Comparison of ENCODE assay signal across 12 mouse cellular contexts in the genomic region with DNA sequence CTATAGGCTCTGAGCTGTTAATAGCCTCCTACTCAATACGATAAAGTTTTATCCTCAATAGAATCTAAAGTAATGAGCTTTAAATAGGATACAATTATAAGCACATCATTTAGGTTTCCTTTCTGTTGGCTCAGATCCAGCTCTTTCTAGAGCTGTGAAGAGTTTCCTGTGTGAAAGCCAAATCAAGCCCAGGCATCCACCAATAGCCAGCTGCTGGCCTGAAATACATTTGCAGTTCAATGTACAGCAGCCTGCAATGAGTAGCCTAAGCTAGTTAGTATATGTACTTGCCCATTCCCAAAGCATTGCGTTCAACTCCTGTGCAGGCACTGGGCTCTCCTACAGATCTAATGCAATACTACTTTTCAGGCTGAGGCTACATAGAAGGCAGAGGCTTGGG.
DNase-seq lines count a peak whose midpoint lies in the region; ATAC-seq and TF ChIP-seq lines count a peak whose summit lies in the region.
"Had no signal": no experiment of that assay in that cellular context is flagged by ENCODE, and none has a peak within 500 bp of the region (broad histone marks: within the 10 kb centered on the region; RNA-seq: fewer than 3 reads in every experiment).

No protein-coding gene starts in this region.

- H3K36me3 ChIP-seq in heart, embryonic 14.5 days (ENCODE audit: control insufficient read depth, insufficient read depth, low read length): peaks cover 15% of the 10 kb centered on the region
- H3K36me3 ChIP-seq in limb, embryonic 14.5 days (ENCODE audit: control insufficient read depth, insufficient read depth, low read length): no peaks in the 10 kb centered on the region
- H3K36me3 ChIP-seq in limb, embryonic 10.5 days: no peaks in the 10 kb centered on the region
- H3K36me3 ChIP-seq: intestine, embryonic 15.5 days had no signal

- no peak for ATAC-seq in heart, embryonic 14.5 days (ENCODE audit: insufficient number of reproducible peaks, insufficient read depth, low FRiP score, low read depth)
- no peak for ATAC-seq in limb, embryonic 14.5 days (ENCODE audit: low FRiP score, low read depth)
- ATAC-seq: intestine, embryonic 15.5 days had no signal

- TF ChIP-seq POLR2A in limb, embryonic 14.5 days (IDR thresholded peaks at IDR 0.05; ENCODE audit: borderline replicate concordance, extremely low read depth, insufficient read depth, insufficient read length): no peak

- H3K9ac ChIP-seq in heart, embryonic 14.5 days (ENCODE audit: low read length): no peak overlapping the region
- H3K9ac ChIP-seq in limb, embryonic 14.5 days (ENCODE audit: low read depth, low read length, severe bottlenecking): no peak overlapping the region
- H3K9ac ChIP-seq: intestine, embryonic 15.5 days; liver, embryonic 14.5 days had no signal

- H3K4me2 ChIP-seq in heart, embryonic 14.5 days (ENCODE audit: low read length): no peak overlapping the region
- H3K4me2 ChIP-seq in limb, embryonic 14.5 days (replicated peaks; ENCODE audit: low read depth, low read length, severe bottlenecking): no peak overlapping the region
- H3K4me2 ChIP-seq: intestine, embryonic 15.5 days had no signal

- 55% methylated on average over 2 of the region's 2 CpGs for WGBS in heart, embryonic 14.5 days
- 66% methylated on average over 2 of the region's 2 CpGs for WGBS in limb, embryonic 14.5 days
- 94% methylated on average over 2 of the region's 2 CpGs for WGBS in limb, embryonic 10.5 days

- H3K27me3 ChIP-seq in heart, embryonic 14.5 days (ENCODE audit: control insufficient read depth, insufficient read depth, low read length): no peaks in the 10 kb centered on the region
- no peaks in the 10 kb centered on the region for H3K27me3 ChIP-seq in limb, embryonic 14.5 days (ENCODE audit: control insufficient read depth, insufficient read depth, low read length)
- no peaks in the 10 kb centered on the region for H3K27me3 ChIP-seq in limb, embryonic 10.5 days (ENCODE audit: low read depth, poor library complexity, severe bottlenecking)
- H3K27me3 ChIP-seq: intestine, embryonic 15.5 days had no signal

- H3K9me3 ChIP-seq in heart, embryonic 14.5 days (ENCODE audit: control insufficient read depth, low read length): no peaks in the 10 kb centered on the region
- no peaks in the 10 kb centered on the region for H3K9me3 ChIP-seq in limb, embryonic 14.5 days (ENCODE audit: control insufficient read depth, low read length)
- no peaks in the 10 kb centered on the region for H3K9me3 ChIP-seq in limb, embryonic 10.5 days (replicated peaks)
- H3K9me3 ChIP-seq: intestine, embryonic 15.5 days had no signal

- DNase-seq in heart, postnatal 25 days (ENCODE audit: low spot score): no peak
- DNase-seq in limb, embryonic 14.5 days (ENCODE audit: low spot score): peak; percentile 14
- DNase-seq in limb, embryonic 10.5 days (ENCODE audit: low spot score): no peak
- peak; percentile 23 to 52 for DNase-seq in right cerebral cortex, postnatal 10 days (ENCODE audit: low spot score in 2 of 2)
- no peak for DNase-seq in right cerebral cortex, adult 18-20 months
- no peak for DNase-seq in adrenal gland, adult 2 months
- DNase-seq: gastrocnemius, adult 2 months; kidney, postnatal 10 days; thymus, postnatal 14 days had no signal

- peaks cover 5 to 22% of the 10 kb centered on the region in 2 experiments for H3K4me1 ChIP-seq in heart, embryonic 14.5 days (ENCODE audit: control insufficient read depth in 2 of 2, insufficient read depth in 2 of 2, low read length in 2 of 2)
- 0 out of 2 replicates have a peak, but pooled peaks cover 3% of the 10 kb centered on the region for H3K4me1 ChIP-seq in limb, embryonic 14.5 days (ENCODE audit: control insufficient read depth, insufficient read depth, low read length)
- H3K4me1 ChIP-seq in limb, embryonic 10.5 days: no peaks in the 10 kb centered on the region
- H3K4me1 ChIP-seq: intestine, embryonic 15.5 days had no signal

- intact Hi-C loops in heart, postnatal 25 days (cut with DNase I): no loop called here

- peak overlapping the region; percentile 29 to 63; a peak in 1 of 4 replicates for H3K27ac ChIP-seq in heart, embryonic 14.5 days (replicated peaks in 1 of 2; ENCODE audit: control insufficient read depth in 1 of 2, insufficient read depth in 1 of 2, low read depth in 2 of 2, low read length in 2 of 2)
- no peak overlapping the region for H3K27ac ChIP-seq in limb, embryonic 14.5 days (replicated peaks; ENCODE audit: low read depth, low read length)
- H3K27ac ChIP-seq in limb, embryonic 10.5 days: no peak overlapping the region
- H3K27ac ChIP-seq: gastrocnemius, adult 2 months; intestine, embryonic 15.5 days; liver, embryonic 14.5 days had no signal

- H3K4me3 ChIP-seq in heart, embryonic 14.5 days (ENCODE audit: control insufficient read depth in 1 of 2, insufficient read depth in 1 of 2, low read depth in 1 of 2, low read length in 2 of 2): no peak overlapping the region
- no peak overlapping the region for H3K4me3 ChIP-seq in limb, embryonic 14.5 days (replicated peaks; ENCODE audit: low read length)
- no peak overlapping the region for H3K4me3 ChIP-seq in limb, embryonic 10.5 days
- H3K4me3 ChIP-seq: gastrocnemius, adult 2 months; intestine, embryonic 15.5 days had no signal

Comparison
In these comparisons a context has a peak if more than half of its experiments do, and no peak if none do; other contexts are left out.
1. DNase-seq: peak in limb, embryonic 14.5 days (single experiment) and right cerebral cortex, postnatal 10 days (2 of 2); none in heart, postnatal 25 days (single experiment), limb, embryonic 10.5 days (single experiment), right cerebral cortex, adult 18-20 months (single experiment) and adrenal gland, adult 2 months (single experiment).
2. H3K27ac ChIP-seq: peak in heart, embryonic 14.5 days (2 of 2); none in limb, embryonic 14.5 days (single experiment) and limb, embryonic 10.5 days (single experiment).